Mouse (Mus musculus) G1E (cell line): ENCODE data around the gene Aph1b. TPM values are rescaled to one million over a fixed set of nuclear protein-coding genes. Genes with fewer than 3 reads are reported as not detected.
A peak's percentile ranks its signal among the peaks of the same experiment; 100 is the strongest.
"Not testable (repeated sequence)": the region's sequence is repeated elsewhere in the genome, so short reads cannot be mapped to it uniquely, and the experiment has no call there.

Experiments
- ATAC-seq: 2 replicates; pipeline ENCODE4 v1.8.0; 2016; ENCODE audit warnings: mild to moderate bottlenecking; ENCODE audit not compliant: insufficient number of reproducible peaks, poor library complexity, low FRiP score, severe bottlenecking; ENCODE audit errors: extremely low read depth
- DNase-seq: peaks from one replicate; pipeline ENCODE4 v3.0.0; 2012; ENCODE audit warnings: low spot score
- H3K27me3 ChIP-seq: 2 replicates; pipeline ENCODE4 v1.6.1; 2012; ENCODE audit warnings: mild to moderate bottlenecking, low read length, inconsistent platforms; ENCODE audit not compliant: insufficient read depth
- H3K36me3 ChIP-seq: replicated peaks from 2 replicates; pipeline ENCODE3; 2012; ENCODE audit warnings: mild to moderate bottlenecking, inconsistent platforms
- H3K4me1 ChIP-seq: 2 replicates; pipeline ENCODE4 v1.6.1; 2012; ENCODE audit warnings: low read depth, low read length, inconsistent platforms, mixed read lengths; ENCODE audit not compliant: insufficient read depth
- H3K4me3 ChIP-seq: 2 replicates; pipeline ENCODE4 v1.5.1; 2012; ENCODE audit warnings: low read depth, mild to moderate bottlenecking, inconsistent platforms, low read length, moderate library complexity, mixed read lengths
- H3K9me3 ChIP-seq: replicated peaks from 2 replicates; pipeline ENCODE4 v1.6.1; 2012; ENCODE audit warnings: inconsistent platforms
- CTCF ChIP-seq: IDR thresholded peaks from 2 replicates; pipeline ENCODE4 v1.5.1; 2012; ENCODE audit warnings: low read depth, low read length, inconsistent platforms, mixed read lengths
- GATA1 ChIP-seq: IDR thresholded peaks from 2 replicates; pipeline ENCODE4 v1.6.1; 2012; ENCODE audit warnings: borderline replicate concordance, low read length, inconsistent platforms, mixed read lengths
- GATA2 ChIP-seq: IDR thresholded peaks from 2 replicates; pipeline ENCODE4 v1.6.1; 2012; ENCODE audit warnings: low read depth, low read length, inconsistent platforms, borderline replicate concordance
- POLR2AphosphoS5 ChIP-seq: IDR thresholded peaks from 2 replicates; pipeline ENCODE4 v1.6.1; 2012; ENCODE audit warnings: low read depth, low read length, inconsistent platforms; ENCODE audit not compliant: insufficient replicate concordance
- TAL1 ChIP-seq: conservative IDR thresholded peaks from 2 replicates; pipeline ENCODE4 v1.6.1; 2012; ENCODE audit warnings: low read depth, low read length, inconsistent platforms, mixed read lengths
- polyA plus RNA-seq: library from polyadenylated mRNA; stranded (reverse); fragments of >175 nt; gene quantifications from 2 replicates; pipeline ENCODE4 v1.2.3, GENCODE M21; 2012
- total RNA-seq, 2 experiments: library from RNA; stranded (forward) in 1 of 2; stranded (reverse) in 1 of 2; fragments of 200-1000 nt in 1 of 2; fragments of >200 nt in 1 of 2; fragmentation: Nextera tagmentation in 1 of 2; gene quantifications; 2 replicates each; pipeline ENCODE4 v1.2.3; 2014 to 2017

Gene Aph1b
- total and polyA plus RNA-seq, 3 experiments, result 0.04 to 0.98 (median 0.98) TPM

DNA sequence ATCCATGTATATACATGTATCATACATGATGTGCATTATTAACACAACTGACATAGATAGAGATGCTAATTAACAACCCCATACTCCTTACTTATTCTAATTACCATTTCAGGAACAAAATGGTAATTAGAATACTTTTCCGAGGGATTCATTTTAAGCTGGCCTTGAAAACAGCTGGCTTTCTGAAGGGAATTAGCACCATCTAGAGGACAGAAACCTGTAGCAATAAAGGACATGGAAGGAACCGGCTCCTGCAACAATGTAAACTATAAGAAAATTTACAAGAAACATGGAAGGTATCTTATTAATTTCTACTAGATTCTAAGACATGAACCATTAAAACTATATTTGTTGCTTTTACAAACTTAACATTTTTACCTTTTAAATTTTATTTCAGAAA lies 7.5 kb downstream of the Aph1b start:
- no peaks in the 10 kb centered on the region for H3K36me3 ChIP-seq
- ATAC-seq, result no peak
- TF ChIP-seq TAL1 (no peak), GATA1 (no peak), GATA2 (no peak), POLR2AphosphoS5 (no peak), CTCF (no peak)
- no peaks in the 10 kb centered on the region; the same call in 1 of the 2 replicates for H3K27me3 ChIP-seq
- H3K9me3 ChIP-seq, result no peaks in the 10 kb centered on the region
- DNase-seq, result peak; percentile 9
- H3K4me3 ChIP-seq, result no peak overlapping the region
- no peaks in the 10 kb centered on the region for H3K4me1 ChIP-seq

DNA sequence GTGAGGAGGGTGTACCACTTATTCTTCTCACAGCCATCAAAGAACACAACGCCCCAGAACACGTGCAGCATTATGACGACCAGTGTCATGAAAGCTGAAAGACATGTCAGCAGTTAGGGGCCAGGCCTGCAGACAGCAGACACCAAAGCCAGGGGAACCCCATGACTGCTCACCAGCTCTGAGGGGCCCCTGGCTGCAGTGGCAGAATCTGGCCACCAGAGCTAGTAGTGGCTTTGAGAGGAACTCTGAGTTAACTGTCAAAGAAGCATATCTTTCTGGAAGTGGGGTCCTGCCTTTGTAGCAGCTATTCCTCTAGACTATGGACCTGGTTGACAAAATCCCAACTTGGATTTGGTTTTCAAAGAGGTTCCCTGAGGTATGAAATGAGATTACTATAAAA lies 10.7 kb downstream of the Aph1b start:
- H3K27me3 ChIP-seq, H3K4me1 ChIP-seq, H3K4me3 ChIP-seq, H3K36me3 ChIP-seq, ATAC-seq, DNase-seq, H3K9me3 ChIP-seq: not testable (repeated sequence)

DNA sequence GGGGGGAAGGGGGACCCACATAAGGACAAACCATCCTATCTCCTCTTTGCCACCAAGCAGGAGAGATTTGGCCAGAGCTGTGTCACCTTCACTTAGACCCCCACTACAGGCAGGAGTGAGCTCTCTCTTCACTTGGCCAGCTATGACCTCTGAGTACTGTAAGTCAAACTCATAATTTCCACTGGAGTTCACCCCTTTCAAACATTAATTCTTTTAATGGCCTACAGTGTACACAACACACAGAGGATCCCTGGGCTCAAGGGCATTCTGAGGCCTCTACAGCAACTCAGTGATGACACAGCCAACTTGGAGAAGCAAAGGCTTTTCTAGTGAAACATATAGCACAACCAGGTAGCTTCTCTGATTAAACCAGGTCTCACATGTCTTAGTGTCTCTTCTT lies 24.6 kb downstream of the Aph1b start:
- Histone ChIP-seq H3K9me3 (no peaks in the 10 kb centered on the region), H3K27me3 (peaks cover 13% of the 10 kb centered on the region), H3K4me3 (no peak overlapping the region), H3K4me1 (no peaks in the 10 kb centered on the region), H3K36me3 (no peaks in the 10 kb centered on the region)
- no peak for ATAC-seq
- TF ChIP-seq GATA1 (no peak), POLR2AphosphoS5 (no peak), CTCF (no peak), TAL1 (no peak), GATA2 (no peak)
- DNase-seq, result no peak

DNA sequence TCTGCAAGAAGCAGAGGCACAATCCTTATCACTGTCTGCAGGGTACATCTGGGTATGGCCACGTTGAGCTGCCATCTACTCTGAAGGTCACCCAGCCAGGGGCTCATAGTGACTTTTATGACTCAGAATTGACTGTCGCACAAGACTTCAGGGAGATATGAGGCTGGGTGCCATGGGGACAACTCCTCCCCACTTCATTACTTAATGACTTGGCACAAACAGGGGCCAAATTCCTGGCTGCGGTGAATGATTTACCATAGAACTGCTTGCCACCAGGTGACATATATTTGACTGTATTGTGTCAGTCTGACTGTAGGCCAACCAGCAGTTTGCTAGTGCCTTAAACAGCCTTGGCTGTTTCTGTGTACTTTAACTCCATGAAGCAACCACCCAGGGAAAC lies 26.0 kb downstream of the Aph1b start:
- no peaks in the 10 kb centered on the region for H3K4me1 ChIP-seq
- no peak overlapping the region for H3K4me3 ChIP-seq
- ATAC-seq (no peak), DNase-seq (no peak)
- peaks cover 15% of the 10 kb centered on the region for H3K27me3 ChIP-seq
- TF ChIP-seq TAL1, result no peak
- TF ChIP-seq GATA1, result no peak
- TF ChIP-seq POLR2AphosphoS5, result no peak
- TF ChIP-seq GATA2, result no peak
- no peak for TF ChIP-seq CTCF
- H3K36me3 ChIP-seq, result no peaks in the 10 kb centered on the region
- no peaks in the 10 kb centered on the region for H3K9me3 ChIP-seq

DNA sequence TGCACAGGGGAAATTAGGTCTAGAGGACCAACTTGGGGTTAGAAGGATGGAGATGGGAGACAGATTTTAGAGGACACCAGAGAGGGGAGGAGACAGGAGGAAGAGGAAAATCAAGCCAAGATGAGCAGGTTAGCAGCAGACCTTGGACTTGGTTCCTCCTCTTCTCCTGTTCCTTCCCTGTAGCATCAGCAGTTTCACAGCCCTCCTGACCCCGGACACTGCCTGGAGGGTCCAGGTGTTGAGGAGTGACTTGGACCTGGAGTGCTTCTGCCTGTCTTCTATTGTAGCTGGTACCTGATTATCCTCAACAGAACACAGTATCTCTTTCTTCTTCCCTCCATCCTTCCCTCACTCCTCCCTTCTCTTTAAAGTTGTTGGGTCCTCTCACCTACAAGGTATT lies 26.6 kb downstream of the Aph1b start:
- DNase-seq, result no peak
- H3K27me3 ChIP-seq, result peaks cover 16% of the 10 kb centered on the region
- TF ChIP-seq TAL1 (no peak), POLR2AphosphoS5 (no peak)
- H3K4me1 ChIP-seq, result no peaks in the 10 kb centered on the region
- H3K9me3 ChIP-seq, result no peaks in the 10 kb centered on the region
- H3K36me3 ChIP-seq, result no peaks in the 10 kb centered on the region
- ATAC-seq, result no peak
- H3K4me3 ChIP-seq, result no peak overlapping the region

DNA sequence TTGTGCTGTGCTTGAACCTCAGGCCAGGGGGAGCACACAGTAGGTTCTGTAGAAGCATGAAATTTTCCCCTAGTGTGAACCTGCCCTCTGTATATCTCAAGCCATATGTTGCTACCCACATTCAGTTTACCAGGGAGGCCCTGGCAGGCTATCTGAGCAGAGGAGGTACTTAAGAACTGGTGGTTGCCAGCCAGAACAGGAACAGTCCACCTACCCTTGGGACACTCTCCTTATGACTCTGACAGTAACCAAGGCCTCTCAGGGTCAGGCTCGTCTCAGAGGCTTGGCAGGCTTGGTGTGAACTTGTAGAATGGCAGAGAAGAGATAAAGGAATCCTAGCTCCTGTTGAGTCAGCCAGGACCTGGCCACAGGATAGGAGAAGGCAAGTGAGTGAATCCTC lies 34.3 kb downstream of the Aph1b start:
- ATAC-seq (no peak), DNase-seq (no peak)
- TF ChIP-seq CTCF (no peak), TAL1 (no peak), GATA2 (no peak), POLR2AphosphoS5 (no peak), GATA1 (no peak)
- Histone ChIP-seq H3K9me3 (no peaks in the 10 kb centered on the region), H3K4me3 (no peak overlapping the region), H3K4me1 (no peaks in the 10 kb centered on the region), H3K36me3 (no peaks in the 10 kb centered on the region), H3K27me3 (peaks cover 18% of the 10 kb centered on the region)

DNA sequence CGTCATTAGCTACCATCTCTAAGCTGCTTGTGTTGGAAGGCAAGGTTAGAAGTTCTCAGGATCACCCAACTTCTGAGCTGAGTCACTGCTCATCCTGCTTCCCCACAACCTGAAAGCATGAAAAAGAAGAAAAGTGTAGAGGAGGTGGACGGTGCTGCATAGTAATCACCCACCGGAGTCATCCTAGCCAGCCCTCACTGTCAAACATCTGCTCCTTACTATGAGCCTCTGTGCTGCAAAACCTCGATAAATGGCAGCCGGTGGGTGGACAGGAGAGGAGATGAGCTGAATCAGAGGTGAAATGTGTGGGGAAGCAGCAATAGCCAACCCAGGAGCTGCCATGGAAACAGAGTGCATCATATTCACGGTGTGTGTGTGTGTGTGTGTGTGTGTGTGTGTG lies 42.4 kb downstream of the Aph1b start:
- H3K36me3 ChIP-seq, result no peaks in the 10 kb centered on the region
- ATAC-seq, result no peak
- no peaks in the 10 kb centered on the region for H3K4me1 ChIP-seq
- DNase-seq, result no peak
- no peaks in the 10 kb centered on the region for H3K9me3 ChIP-seq
- H3K4me3 ChIP-seq, result no peak overlapping the region
- H3K27me3 ChIP-seq, result peaks cover 34% of the 10 kb centered on the region
- TF ChIP-seq GATA1, result no peak
- no peak for TF ChIP-seq POLR2AphosphoS5
- no peak for TF ChIP-seq TAL1
- no peak for TF ChIP-seq CTCF
- TF ChIP-seq GATA2, result no peak
